Mouse (Mus musculus): ENCODE data around the gene Nup107. TPM values are rescaled to one million over a fixed set of nuclear protein-coding genes. Genes with fewer than 3 reads are reported as not detected.
"Not testable (repeated sequence)": the region's sequence is repeated elsewhere in the genome, so short reads cannot be mapped to it uniquely, and the experiment has no call there.

Nup107 gene
- total and polyA plus RNA-seq, 2 experiments from 2014 or later = 12.5 to 19.0 TPM

GRCm38 (mm10) chr10:117718161-117719119, 74.1 kb downstream of the Nup107 start:
- no peaks in the 10 kb centered on the region for H3K27me3 ChIP-seq (ENCODE audit: insufficient read depth, low read length)
- no peak overlapping the region for H3K4me3 ChIP-seq (ENCODE audit: low read length)
- H3K9ac ChIP-seq (replicated peaks; ENCODE audit: low read length) = no peak overlapping the region
- no peaks in the 10 kb centered on the region for H3K9me3 ChIP-seq (ENCODE audit: low read length)
- no peak for ATAC-seq
- TF ChIP-seq CTCF (IDR thresholded peaks at IDR 0.05; ENCODE audit: low read depth) = no peak
- WGBS = 58% methylated on average over 19 of the region's 19 CpGs
- no peak overlapping the region for H3K27ac ChIP-seq
- no peak overlapping the region for H3K4me2 ChIP-seq (ENCODE audit: low read depth, low read length)
- no peaks in the 10 kb centered on the region for H3K36me3 ChIP-seq (ENCODE audit: insufficient read depth, low read length)
- H3K4me1 ChIP-seq (ENCODE audit: insufficient read depth, low read length) = no peaks in the 10 kb centered on the region
- DNase-seq (ENCODE audit: low spot score) = no peak

GRCm38 (mm10) chr10:117717583-117717982, 74.9 kb downstream of the Nup107 start:
- WGBS = 15% methylated on average over 4 of the region's 4 CpGs
- Histone ChIP-seq H3K36me3 (ENCODE audit: insufficient read depth, low read length) (no peaks in the 10 kb centered on the region), H3K9ac (replicated peaks; ENCODE audit: low read length) (no peak overlapping the region), H3K9me3 (ENCODE audit: low read length) (no peaks in the 10 kb centered on the region), H3K4me1 (ENCODE audit: insufficient read depth, low read length) (no peaks in the 10 kb centered on the region), H3K27me3 (ENCODE audit: insufficient read depth, low read length) (no peaks in the 10 kb centered on the region), H3K27ac (no peak overlapping the region), H3K4me2 (ENCODE audit: low read depth, low read length) (no peak overlapping the region), H3K4me3 (ENCODE audit: low read length) (no peak overlapping the region)
- ATAC-seq (no peak), DNase-seq (ENCODE audit: low spot score) (no peak)
- TF ChIP-seq CTCF (IDR thresholded peaks at IDR 0.05; ENCODE audit: low read depth) = no peak

GRCm38 (mm10) chr10:117716686-117717085, 75.8 kb downstream of the Nup107 start:
- no peak for TF ChIP-seq CTCF (IDR thresholded peaks at IDR 0.05; ENCODE audit: low read depth)
- H3K4me2 ChIP-seq (ENCODE audit: low read depth, low read length) = no peak overlapping the region
- no peaks in the 10 kb centered on the region for H3K9me3 ChIP-seq (ENCODE audit: low read length)
- 86% methylated on average over 3 of the region's 3 CpGs for WGBS
- no peaks in the 10 kb centered on the region for H3K36me3 ChIP-seq (ENCODE audit: insufficient read depth, low read length)
- H3K27me3 ChIP-seq (ENCODE audit: insufficient read depth, low read length) = no peaks in the 10 kb centered on the region
- H3K4me1 ChIP-seq (ENCODE audit: insufficient read depth, low read length) = no peaks in the 10 kb centered on the region
- no peak overlapping the region for H3K27ac ChIP-seq
- H3K9ac ChIP-seq (replicated peaks; ENCODE audit: low read length) = no peak overlapping the region
- DNase-seq (ENCODE audit: low spot score) (no peak), ATAC-seq (no peak)
- H3K4me3 ChIP-seq (ENCODE audit: low read length) = no peak overlapping the region

GRCm38 (mm10) chr10:117715654-117716053, 76.9 kb downstream of the Nup107 start:
- not testable (repeated sequence) for ATAC-seq; H3K9me3 ChIP-seq (ENCODE audit: low read length); H3K36me3 ChIP-seq (ENCODE audit: insufficient read depth, low read length); H3K4me1 ChIP-seq (ENCODE audit: insufficient read depth, low read length); H3K4me2 ChIP-seq (ENCODE audit: low read depth, low read length); DNase-seq (ENCODE audit: low spot score); H3K27ac ChIP-seq; H3K9ac ChIP-seq (replicated peaks; ENCODE audit: low read length); H3K4me3 ChIP-seq (ENCODE audit: low read length); H3K27me3 ChIP-seq (ENCODE audit: insufficient read depth, low read length)
- 93% methylated on average over 1 of the region's 1 CpGs for WGBS

GRCm38 (mm10) chr10:117714928-117715500, 77.5 kb downstream of the Nup107 start:
- H3K9me3 ChIP-seq (ENCODE audit: low read length) = no peaks in the 10 kb centered on the region
- no peak overlapping the region for H3K9ac ChIP-seq (replicated peaks; ENCODE audit: low read length)
- H3K4me1 ChIP-seq (ENCODE audit: insufficient read depth, low read length) = no peaks in the 10 kb centered on the region
- no peak for TF ChIP-seq CTCF (IDR thresholded peaks at IDR 0.05; ENCODE audit: low read depth)
- ATAC-seq = no peak
- no peak overlapping the region for H3K4me2 ChIP-seq (ENCODE audit: low read depth, low read length)
- no peak for DNase-seq (ENCODE audit: low spot score)
- H3K27ac ChIP-seq = no peak overlapping the region
- H3K36me3 ChIP-seq (ENCODE audit: insufficient read depth, low read length) = no peaks in the 10 kb centered on the region
- H3K4me3 ChIP-seq (ENCODE audit: low read length) = no peak overlapping the region
- WGBS = 76% methylated on average over 4 of the region's 4 CpGs
- no peaks in the 10 kb centered on the region for H3K27me3 ChIP-seq (ENCODE audit: insufficient read depth, low read length)

GRCm38 (mm10) chr10:117714048-117714545, 78.4 kb downstream of the Nup107 start:
- no peak overlapping the region for H3K4me2 ChIP-seq (ENCODE audit: low read depth, low read length)
- H3K27me3 ChIP-seq (ENCODE audit: insufficient read depth, low read length) = no peaks in the 10 kb centered on the region
- no peak overlapping the region for H3K27ac ChIP-seq
- 91% methylated on average over 3 of the region's 3 CpGs for WGBS
- TF ChIP-seq CTCF (IDR thresholded peaks at IDR 0.05; ENCODE audit: low read depth) = no peak
- no peaks in the 10 kb centered on the region for H3K9me3 ChIP-seq (ENCODE audit: low read length)
- ATAC-seq (no peak), DNase-seq (ENCODE audit: low spot score) (no peak)
- H3K4me1 ChIP-seq (ENCODE audit: insufficient read depth, low read length) = peaks cover under 1% of the 10 kb centered on the region; the same call in 1 of the 2 replicates
- H3K36me3 ChIP-seq (ENCODE audit: insufficient read depth, low read length) = no peaks in the 10 kb centered on the region
- H3K9ac ChIP-seq (replicated peaks; ENCODE audit: low read length) = no peak overlapping the region
- H3K4me3 ChIP-seq (ENCODE audit: low read length) = no peak overlapping the region
